Mouse (Mus musculus): ENCODE measurements around the gene Trim31.

Trim31 gene

GRCm38 (mm10) chr17:36947051-36947819 is 49.3 kb downstream of the Trim31 start:
- DNase-seq, result peak; percentile 61

DNA sequence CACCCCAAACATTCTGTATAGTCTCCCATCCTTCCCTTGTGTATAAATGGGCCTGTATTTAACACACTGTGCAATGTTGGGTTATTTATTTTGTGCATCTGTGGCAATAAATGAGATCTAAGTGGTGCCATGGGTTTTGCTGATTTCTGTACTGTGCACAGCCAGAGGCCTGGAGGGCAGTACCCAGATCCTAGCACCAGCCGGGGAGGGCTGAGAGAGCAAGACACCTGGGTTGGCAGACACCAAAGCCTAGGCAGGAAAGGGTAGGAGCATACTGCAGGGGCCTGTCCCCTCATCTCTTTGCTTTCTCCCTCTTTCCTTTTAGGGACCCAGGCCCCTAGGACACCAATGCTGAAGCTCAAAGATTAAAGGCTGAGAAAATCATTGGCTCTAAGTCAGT is 50.4 kb downstream of the Trim31 start:
- no peak for DNase-seq

DNA sequence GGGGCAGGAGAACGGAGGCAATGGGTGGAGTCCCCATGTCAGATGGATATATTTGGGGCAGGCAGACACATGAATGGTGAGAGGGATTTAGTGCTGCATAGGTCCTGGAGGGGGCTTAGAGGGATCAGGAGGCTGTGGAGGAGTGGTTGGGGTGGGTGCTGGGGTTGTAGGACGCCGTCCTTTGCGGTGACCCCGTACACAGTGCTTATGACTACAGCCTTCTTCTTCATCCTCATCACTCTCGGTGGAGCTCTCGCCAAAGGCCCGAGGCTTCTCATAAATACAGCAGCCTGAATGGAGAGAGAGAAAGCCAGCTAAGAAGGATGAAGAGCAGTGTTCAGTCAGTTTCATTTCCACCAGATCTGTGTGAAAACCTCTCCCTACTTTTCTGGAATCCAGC is 51.3 kb downstream of the Trim31 start:
- DNase-seq, result peak; percentile 23

DNA sequence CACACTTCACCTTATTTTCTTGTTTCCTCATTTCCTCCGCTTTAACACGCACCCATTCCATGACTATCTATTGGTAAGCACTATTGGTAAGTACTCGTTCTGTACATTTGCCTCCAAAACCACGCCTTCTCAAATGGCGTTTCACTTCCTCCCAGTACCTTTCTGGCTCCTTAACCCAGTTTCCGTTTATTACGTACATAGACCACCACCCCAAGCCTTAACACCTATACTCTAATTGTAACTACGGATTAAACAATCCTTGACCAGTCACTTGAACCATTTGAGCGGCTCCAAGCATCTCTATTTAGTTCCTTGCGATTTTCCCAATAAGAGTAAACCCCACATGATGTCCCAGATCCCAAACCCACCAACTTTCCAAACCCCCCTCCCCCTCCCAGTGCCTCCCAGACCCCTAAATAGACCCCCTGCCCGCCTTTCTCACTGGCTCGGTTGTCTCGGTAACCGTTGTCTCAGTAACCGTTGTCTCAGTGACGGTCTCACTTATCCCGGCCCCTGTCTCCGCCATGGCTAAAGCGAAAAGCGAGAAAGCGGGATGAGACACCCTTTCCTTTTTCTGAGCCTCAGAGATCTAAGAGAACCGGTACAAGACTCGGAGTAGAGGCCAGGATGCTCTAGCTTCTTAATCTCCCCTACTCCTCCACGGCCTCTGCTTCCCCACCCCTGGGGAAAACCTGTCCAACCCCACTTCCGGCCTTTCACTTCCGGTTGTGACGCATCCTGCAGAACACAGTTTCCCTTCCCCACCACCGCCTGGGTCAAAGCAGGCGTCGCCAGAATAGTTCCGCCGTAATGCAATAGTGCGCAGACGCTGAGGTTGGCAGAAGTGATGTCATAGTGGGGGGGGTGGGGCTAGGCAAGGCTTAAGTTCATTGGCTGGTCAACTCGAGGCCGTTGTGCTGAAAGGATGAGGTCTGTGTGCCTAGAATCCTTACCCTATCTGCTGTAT is 53.3 kb downstream of the Trim31 start, which contains the start of gene Ppp1r11:
Gene Ppp1r11, minus strand, starts transcription at position 761 of the 967 bp plus-strand sequence.
- peak; percentile 95 for DNase-seq

- DNase-seq, result peak; percentile 31
These were observed 54.7 kb downstream of the Trim31 start for GRCm38 (mm10) chr17:36952631-36953030.

GRCm38 (mm10) chr17:36953062-36953461 is 55.1 kb downstream of the Trim31 start:
- DNase-seq, result peak; percentile 13

DNA sequence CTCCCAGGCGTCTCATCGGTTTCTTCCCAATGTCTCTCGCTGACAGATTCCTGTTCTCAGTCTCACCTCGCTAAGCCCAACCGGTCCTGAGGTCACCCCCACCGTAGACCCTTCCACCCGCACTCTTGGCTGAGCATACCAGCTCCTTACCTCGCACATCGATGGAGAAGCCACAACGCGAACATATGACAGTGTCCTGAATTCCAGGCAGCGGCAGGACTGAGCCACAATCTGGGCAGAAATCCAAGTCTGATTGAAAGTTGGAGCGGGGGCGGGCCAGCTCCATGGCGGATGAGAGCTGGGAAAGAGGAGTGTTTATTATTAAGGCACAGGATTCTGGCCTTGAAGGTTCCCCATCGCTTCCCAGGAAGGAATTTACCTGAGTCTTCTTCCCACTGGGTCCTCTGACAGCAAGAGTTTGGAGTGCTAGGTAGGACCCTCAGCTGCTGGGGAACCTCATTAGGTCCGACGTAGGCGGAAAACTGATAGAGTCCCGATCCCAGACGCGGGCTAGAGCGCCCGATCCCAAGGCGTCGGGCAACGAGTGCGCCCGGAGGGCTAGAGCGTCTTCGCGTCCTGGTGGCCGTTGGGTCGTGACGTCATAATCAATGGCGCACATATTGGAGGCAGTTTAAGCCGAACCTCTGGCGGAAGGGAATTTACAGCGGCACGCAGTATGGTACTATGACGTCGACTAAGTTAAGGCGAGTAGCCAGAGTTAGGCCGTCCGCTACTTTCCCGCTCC is 60.3 kb downstream of the Trim31 start, which contains the start of the genes Znrd1 and Znrd1as:
Gene Znrd1, minus strand, starts transcription at position 561 of the 745 bp plus-strand sequence.
Gene Znrd1as, plus strand, starts transcription at position 594 of the 745 bp plus-strand sequence.
- peak; percentile 90 for DNase-seq

DNA sequence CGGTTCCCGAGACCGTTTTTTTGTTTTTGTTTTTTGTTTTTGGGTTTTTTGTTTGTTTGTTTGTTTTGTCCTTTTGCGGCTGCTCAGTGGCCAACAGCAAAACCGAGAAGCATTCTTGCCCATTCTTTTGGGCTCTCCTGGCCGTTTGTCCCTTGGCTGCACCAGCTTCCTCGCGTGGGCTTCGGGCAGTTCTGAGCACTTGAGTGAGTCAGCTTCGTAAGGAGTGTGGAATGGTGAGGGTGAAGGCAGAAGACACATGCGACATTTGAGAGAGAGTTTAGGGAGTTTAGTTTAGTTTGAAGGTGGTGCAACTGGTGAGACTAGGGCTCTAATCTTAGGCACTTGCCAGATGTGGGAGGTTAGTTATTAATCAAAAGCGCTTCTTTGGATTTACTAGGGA is 61.0 kb downstream of the Trim31 start:
- no peak for DNase-seq

Measured in cerebellum, adult 8-10 months (tissue).